Mouse (Mus musculus) MEL (cell line): ENCODE results near the gene Rex1bd. TPM values are rescaled to one million over a fixed set of nuclear protein-coding genes. Genes with fewer than 3 reads are reported as not detected.
A peak's percentile ranks its signal among the peaks of the same experiment; 100 is the strongest.

Experiments
- DNase-seq: peaks from one replicate; pipeline ENCODE4 v3.0.0; 2011; ENCODE audit warnings: low read depth, low spot score
- H3K27ac ChIP-seq: 2 replicates; pipeline ENCODE4 v1.5.1; 2012; ENCODE audit warnings: low read depth, mild to moderate bottlenecking, control low read depth, low read length, moderate library complexity; ENCODE audit not compliant: control insufficient read depth
- H3K27me3 ChIP-seq, 2 experiments: fragments of 150-350 bp in 1 of 2; sonication (generic) in 1 of 2; 2 replicates each; pipeline ENCODE4 v1.6.1; 2012; ENCODE audit warnings: low read length in 2 of 2, mild to moderate bottlenecking in 2 of 2, improper control_type of control experiment in 1 of 2, moderate library complexity in 1 of 2; ENCODE audit not compliant: insufficient read depth in 2 of 2, control insufficient read depth in 1 of 2
- H3K36me3 ChIP-seq, 2 experiments: 2 replicates each; pipeline ENCODE4 v1.6.1; 2012 to 2014; ENCODE audit warnings: low read length in 2 of 2, improper control_type of control experiment in 1 of 2, inconsistent platforms in 1 of 2, mild to moderate bottlenecking in 1 of 2; ENCODE audit not compliant: insufficient read depth in 2 of 2, control insufficient read depth in 1 of 2
- H3K4me1 ChIP-seq, 2 experiments: fragments of 150-350 bp in 1 of 2; sonication (generic) in 1 of 2; 2 replicates each; pipeline ENCODE4 v1.6.1; 2012; ENCODE audit warnings: low read length in 2 of 2, improper control_type of control experiment in 1 of 2, mild to moderate bottlenecking in 1 of 2; ENCODE audit not compliant: insufficient read depth in 2 of 2, control insufficient read depth in 1 of 2
- H3K4me3 ChIP-seq, 2 experiments: fragments of 150-350 bp in 1 of 2; sonication (generic) in 1 of 2; 2 replicates each; pipeline ENCODE4 v1.5.1; 2012; ENCODE audit warnings: low read depth in 2 of 2, low read length in 2 of 2, mild to moderate bottlenecking in 2 of 2, moderate library complexity in 2 of 2, control low read depth in 1 of 2, improper control_type of control experiment in 1 of 2; ENCODE audit not compliant: control insufficient read depth in 1 of 2, insufficient read depth in 1 of 2
- H3K79me2 ChIP-seq: 2 replicates; pipeline ENCODE4 v1.6.1; 2012; ENCODE audit warnings: mild to moderate bottlenecking, low read length, moderate library complexity; ENCODE audit not compliant: control insufficient read depth, poor library complexity, insufficient read depth
- H3K9ac ChIP-seq: 2 replicates; pipeline ENCODE4 v1.6.1; 2012; ENCODE audit warnings: low read depth, mild to moderate bottlenecking, control low read depth, low read length, moderate library complexity; ENCODE audit not compliant: control insufficient read depth, poor library complexity, severe bottlenecking
- H3K9me3 ChIP-seq: fragments of 150-350 bp; sonication (generic); replicated peaks from 2 replicates; pipeline ENCODE4 v1.6.1; 2012; ENCODE audit warnings: mild to moderate bottlenecking, low read length, improper control_type of control experiment, moderate library complexity; ENCODE audit not compliant: insufficient read depth
- CHD2 ChIP-seq: IDR thresholded peaks from 2 replicates; pipeline ENCODE4 v1.6.1; 2011; ENCODE audit warnings: low read length, improper control_type of control experiment
- ELF1 ChIP-seq: IDR thresholded peaks from 2 replicates; pipeline ENCODE4 v1.6.1; 2014; ENCODE audit warnings: low read depth, mild to moderate bottlenecking, inconsistent platforms, low read length, improper control_type of control experiment, moderate library complexity
- EP300 ChIP-seq, 2 experiments: IDR thresholded peaks; 2 replicates each; pipeline ENCODE4 v1.6.1; 2011; ENCODE audit warnings: improper control_type of control experiment in 2 of 2, low read length in 2 of 2, low read depth in 1 of 2, mild to moderate bottlenecking in 1 of 2
- ETS1 ChIP-seq: IDR thresholded peaks from 2 replicates; pipeline ENCODE4 v1.6.1; 2012; ENCODE audit warnings: low read depth, mild to moderate bottlenecking, inconsistent platforms, low read length, improper control_type of control experiment, moderate library complexity
- GATA1 ChIP-seq: IDR thresholded peaks from 2 replicates; pipeline ENCODE4 v1.6.1; 2011; ENCODE audit warnings: low read depth, low read length, improper control_type of control experiment
- MAFK ChIP-seq: IDR thresholded peaks from 2 replicates; pipeline ENCODE4 v1.6.1; 2011; ENCODE audit warnings: low read depth, mild to moderate bottlenecking, low read length, improper control_type of control experiment, borderline replicate concordance
- MAX ChIP-seq: IDR thresholded peaks from 2 replicates; pipeline ENCODE4 v1.6.1; 2011; ENCODE audit warnings: low read length, improper control_type of control experiment
- MAZ ChIP-seq: IDR thresholded peaks from 2 replicates; pipeline ENCODE4 v1.6.1; 2012; ENCODE audit warnings: low read depth, mild to moderate bottlenecking, inconsistent platforms, low read length, improper control_type of control experiment
- MEF2A ChIP-seq: IDR thresholded peaks from 2 replicates; pipeline ENCODE4 v1.6.1; 2014; ENCODE audit warnings: low read depth, mild to moderate bottlenecking, inconsistent platforms, low read length, improper control_type of control experiment; ENCODE audit not compliant: poor library complexity, insufficient replicate concordance, severe bottlenecking; ENCODE audit errors: extremely low read depth
- MXI1 ChIP-seq: IDR thresholded peaks from 2 replicates; pipeline ENCODE4 v1.6.1; 2011; ENCODE audit warnings: mild to moderate bottlenecking, low read depth, low read length, improper control_type of control experiment
- MYC ChIP-seq: IDR thresholded peaks from 2 replicates; pipeline ENCODE4 v1.6.1; 2011; ENCODE audit warnings: low read depth, mild to moderate bottlenecking, low read length, improper control_type of control experiment, moderate library complexity
- NRF1 ChIP-seq: IDR thresholded peaks from 2 replicates; pipeline ENCODE4 v1.6.1; 2014; ENCODE audit warnings: low read depth, mild to moderate bottlenecking, inconsistent platforms, low read length, improper control_type of control experiment, moderate library complexity; ENCODE audit not compliant: poor library complexity, insufficient read depth, severe bottlenecking
- POLR2AphosphoS2 ChIP-seq: IDR thresholded peaks from 2 replicates; pipeline ENCODE4 v1.6.1; 2011; ENCODE audit warnings: low read length, improper control_type of control experiment
- POLR2AphosphoS5 ChIP-seq: IDR thresholded peaks from 2 replicates; pipeline ENCODE4 v1.6.1; 2012; ENCODE audit warnings: low read depth, borderline replicate concordance, mild to moderate bottlenecking, inconsistent platforms, low read length, moderate library complexity, mixed read lengths
- RAD21 ChIP-seq: IDR thresholded peaks from 2 replicates; pipeline ENCODE4 v1.6.1; 2011; ENCODE audit warnings: mild to moderate bottlenecking, low read depth, low read length, improper control_type of control experiment
- SIN3A ChIP-seq: IDR thresholded peaks from 2 replicates; pipeline ENCODE4 v1.6.1; 2012; ENCODE audit warnings: low read length, improper control_type of control experiment, inconsistent platforms
- SMC3 ChIP-seq: IDR thresholded peaks from 2 replicates; pipeline ENCODE4 v1.6.1; 2011; ENCODE audit warnings: low read depth, low read length, improper control_type of control experiment
- TCF12 ChIP-seq: IDR thresholded peaks from 2 replicates; pipeline ENCODE4 v1.6.1; 2014; ENCODE audit warnings: low read depth, mild to moderate bottlenecking, inconsistent platforms, low read length, improper control_type of control experiment, moderate library complexity
- USF1 ChIP-seq: IDR thresholded peaks from 2 replicates; pipeline ENCODE4 v1.6.1; 2014; ENCODE audit warnings: low read depth, mild to moderate bottlenecking, inconsistent platforms, low read length, improper control_type of control experiment, moderate library complexity
- USF2 ChIP-seq, 2 experiments: IDR thresholded peaks; 2 replicates each; pipeline ENCODE4 v1.6.1; 2011 to 2012; ENCODE audit warnings: improper control_type of control experiment in 2 of 2, low read length in 2 of 2, borderline replicate concordance in 1 of 2, inconsistent platforms in 1 of 2, low read depth in 1 of 2, mild to moderate bottlenecking in 1 of 2; ENCODE audit not compliant: insufficient read depth in 1 of 2
- ZKSCAN1 ChIP-seq: IDR thresholded peaks from 2 replicates; pipeline ENCODE4 v1.6.1; 2012; ENCODE audit warnings: low read depth, mild to moderate bottlenecking, inconsistent platforms, low read length, improper control_type of control experiment, moderate library complexity
- ZMIZ1 ChIP-seq: IDR thresholded peaks from 2 replicates; pipeline ENCODE4 v1.6.1; 2012; ENCODE audit warnings: low read depth, mild to moderate bottlenecking, inconsistent platforms, low read length, improper control_type of control experiment, moderate library complexity
- ZNF384 ChIP-seq: IDR thresholded peaks from 2 replicates; pipeline ENCODE4 v1.6.1; 2012; ENCODE audit warnings: low read depth, mild to moderate bottlenecking, inconsistent platforms, low read length, improper control_type of control experiment
- polyA plus RNA-seq, 2 experiments: library from polyadenylated mRNA; stranded (reverse) in 1 of 2; unstranded in 1 of 2; fragments of >175 nt in 1 of 2; fragments of >200 nt in 1 of 2; gene quantifications; 2 replicates each; pipeline versions ENCODE4 v1.2.1 to v1.2.4; 2012; ENCODE audit warnings: low replicate concordance in 2 of 2, low read depth in 1 of 2; ENCODE audit not compliant: insufficient read length in 2 of 2, insufficient read depth in 1 of 2, missing spikeins in 1 of 2
- total RNA-seq: library from RNA; depleted of rRNA; stranded (reverse); fragments of 300-350 nt; gene quantifications from 2 replicates; pipeline ENCODE4 v1.2.3, GENCODE M21; 2012

Gene Rex1bd
- total and polyA plus RNA-seq, 3 experiments: 145 to 204 TPM; not detected in 1

GRCm38 (mm10) chr8:70527512-70528181 is 21.1 kb upstream of the Rex1bd start, which contains the start of the genes Fkbp8 and Kxd1 (continued):
- TF ChIP-seq USF1 (no peak), MAZ (peak; percentile 77; the same call in 1 of the 2 replicates), ELF1 (peak; percentile 87), ETS1 (no peak), NRF1 (peak; percentile 48; the same call in 1 of the 2 replicates), GATA1 (no peak), MAX (no peak), POLR2AphosphoS5 (no peak), SMC3 (no peak), POLR2AphosphoS2 (0 out of 2 replicates have a peak, but pooled peaks have one; percentile 64), SIN3A (peak; percentile 53), RAD21 (no peak), ZMIZ1 (peak; percentile 64; the same call in 1 of the 2 replicates), ZKSCAN1 (no peak), USF2 (IDR thresholded peaks at IDR 0.05; ENCODE audit: borderline replicate concordance in 1 of 2, insufficient read depth in 1 of 2, low read depth in 1 of 2, low read length in 2 of 2) (no peak), MAFK (no peak), EP300 (IDR thresholded peaks at IDR 0.05; ENCODE audit: low read depth in 1 of 2, low read length in 2 of 2) (no peak; a peak in 1 of 4 replicates), MXI1 (no peak), MEF2A (no peak), ZNF384 (no peak), TCF12 (no peak; the same call in 1 of the 2 replicates), CHD2 (peak; percentile 79)

GRCm38 (mm10) chr8:70527111-70527511 is 20.6 kb upstream of the Rex1bd start:
- no peak for DNase-seq
- H3K36me3 ChIP-seq: peaks cover 0 to 30% of the 10 kb centered on the region in 2 experiments; a peak in 2 of 4 replicates
- peaks cover 0 to 31% of the 10 kb centered on the region in 2 experiments; a peak in 3 of 4 replicates for H3K4me1 ChIP-seq
- peak; percentile 55; the same call in 1 of the 2 replicates for TF ChIP-seq MYC
- TF ChIP-seq SMC3: no peak
- TF ChIP-seq MXI1: 0 out of 2 replicates have a peak, but pooled peaks have one; percentile 58
- no peaks in the 10 kb centered on the region for H3K27me3 ChIP-seq
- peak overlapping the region; percentile 81 for H3K9ac ChIP-seq
- peaks cover 36% of the 10 kb centered on the region for H3K79me2 ChIP-seq
- H3K27ac ChIP-seq: peak overlapping the region; percentile 64
- H3K9me3 ChIP-seq: no peaks in the 10 kb centered on the region
- peak overlapping the region; percentile 70 to 93 for H3K4me3 ChIP-seq
